Mouse (Mus musculus): Measurements from ENCODE around the gene Atp6v0e. TPM values are rescaled to one million over a fixed set of nuclear protein-coding genes. Genes with fewer than 3 reads are reported as not detected.

The Atp6v0e gene
- polyA plus RNA-seq, 1 experiment from 2014 or later, result 99.8 TPM

DNA sequence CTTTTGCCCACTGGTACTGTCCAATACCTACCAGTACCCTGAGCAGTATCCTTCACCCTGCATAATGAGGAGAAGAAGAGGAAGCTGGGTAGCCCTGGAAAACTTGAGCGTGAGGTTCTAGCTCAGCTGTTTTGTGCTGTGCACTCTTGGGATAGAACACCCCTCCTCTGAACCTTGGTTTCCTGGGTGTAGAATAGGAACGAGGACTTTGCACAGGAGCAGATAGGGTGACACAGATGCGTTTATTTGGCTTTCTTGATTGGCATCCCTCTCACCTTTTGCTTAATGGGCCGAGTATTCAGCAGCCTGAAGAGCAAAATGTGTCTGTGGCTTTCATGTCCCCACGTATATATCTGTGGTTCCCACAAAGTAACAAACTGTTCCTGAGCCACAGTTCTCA is 41.1 kb upstream of the Atp6v0e start:
- H3K9ac ChIP-seq (ENCODE audit: low read depth, low read length), result no peak overlapping the region
- H3K4me2 ChIP-seq (ENCODE audit: low read length), result no peak overlapping the region
- no peak overlapping the region for H3K27ac ChIP-seq (ENCODE audit: low read depth, low read length)
- peaks cover 19% of the 10 kb centered on the region for H3K36me3 ChIP-seq (ENCODE audit: control insufficient read depth, insufficient read depth, low read length)
- no peaks in the 10 kb centered on the region for H3K27me3 ChIP-seq (replicated peaks; ENCODE audit: control insufficient read depth, insufficient read depth, low read length)
- no peak overlapping the region for H3K4me3 ChIP-seq (ENCODE audit: low read length)
- no peaks in the 10 kb centered on the region; the same call in 1 of the 2 replicates for H3K4me1 ChIP-seq (ENCODE audit: control insufficient read depth, insufficient read depth, low read depth, low read length)
- ATAC-seq, result no peak
- H3K9me3 ChIP-seq (ENCODE audit: control insufficient read depth, low read length), result no peaks in the 10 kb centered on the region
- 88% methylated on average over 5 of the region's 5 CpGs for WGBS

DNA sequence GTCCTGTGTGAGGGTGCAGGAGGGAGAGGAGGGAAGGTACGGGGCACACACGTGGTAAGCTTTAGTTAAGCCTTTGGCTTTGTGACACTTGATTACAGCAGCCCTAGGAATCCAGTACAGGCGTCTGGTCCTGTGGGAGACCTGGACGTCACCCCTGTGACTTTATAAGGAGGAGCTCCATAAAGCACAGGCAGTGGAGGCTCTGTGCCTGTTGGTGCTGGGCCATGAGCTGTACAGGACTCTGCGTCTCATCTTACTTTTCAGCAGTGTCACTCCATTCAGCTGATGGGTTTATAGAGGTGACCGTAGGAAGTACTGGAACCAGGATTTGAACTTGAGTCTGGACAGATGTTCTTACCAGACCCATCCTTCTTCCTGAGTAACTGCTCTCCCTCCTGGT is 39.0 kb upstream of the Atp6v0e start:
- H3K27me3 ChIP-seq (replicated peaks; ENCODE audit: control insufficient read depth, insufficient read depth, low read length), result no peaks in the 10 kb centered on the region
- H3K27ac ChIP-seq (ENCODE audit: low read depth, low read length), result no peak overlapping the region
- peaks cover 18% of the 10 kb centered on the region for H3K36me3 ChIP-seq (ENCODE audit: control insufficient read depth, insufficient read depth, low read length)
- no peak overlapping the region for H3K9ac ChIP-seq (ENCODE audit: low read depth, low read length)
- no peak overlapping the region for H3K4me3 ChIP-seq (ENCODE audit: low read length)
- WGBS, result 91% methylated on average over 6 of the region's 6 CpGs
- H3K4me1 ChIP-seq (ENCODE audit: control insufficient read depth, insufficient read depth, low read depth, low read length), result no peaks in the 10 kb centered on the region; the same call in 1 of the 2 replicates
- ATAC-seq, result no peak
- H3K9me3 ChIP-seq (ENCODE audit: control insufficient read depth, low read length), result no peaks in the 10 kb centered on the region
- H3K4me2 ChIP-seq (ENCODE audit: low read length), result no peak overlapping the region

DNA sequence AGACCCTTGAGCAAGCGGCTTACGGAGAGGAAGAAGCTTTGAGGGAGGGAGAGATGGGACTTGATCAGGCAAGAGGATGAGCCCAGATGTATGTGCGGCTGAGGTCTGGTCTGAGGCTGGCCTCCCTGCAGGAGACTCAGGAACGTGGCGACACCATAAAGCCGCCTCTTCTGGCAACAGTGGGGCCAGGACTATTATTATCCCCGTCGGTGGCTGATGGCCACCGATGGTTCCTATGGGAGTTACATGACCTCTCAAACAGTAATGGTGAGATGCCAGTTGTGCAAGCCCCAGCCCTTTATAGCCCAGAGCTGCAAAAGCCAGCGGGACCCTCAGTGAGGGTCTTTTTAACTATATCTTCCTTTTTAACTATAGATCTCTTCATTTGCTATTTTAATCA is 38.0 kb upstream of the Atp6v0e start:
- no peak overlapping the region; the same call in 1 of the 2 replicates for H3K9ac ChIP-seq (ENCODE audit: low read depth, low read length)
- no peaks in the 10 kb centered on the region for H3K27me3 ChIP-seq (replicated peaks; ENCODE audit: control insufficient read depth, insufficient read depth, low read length)
- H3K4me3 ChIP-seq (ENCODE audit: low read length), result no peak overlapping the region
- H3K36me3 ChIP-seq (ENCODE audit: control insufficient read depth, insufficient read depth, low read length), result peaks cover 27% of the 10 kb centered on the region
- no peak overlapping the region for H3K27ac ChIP-seq (ENCODE audit: low read depth, low read length)
- no peak overlapping the region for H3K4me2 ChIP-seq (ENCODE audit: low read length)
- 86% methylated on average over 10 of the region's 10 CpGs for WGBS
- H3K9me3 ChIP-seq (ENCODE audit: control insufficient read depth, low read length), result no peaks in the 10 kb centered on the region
- no peaks in the 10 kb centered on the region; the same call in 1 of the 2 replicates for H3K4me1 ChIP-seq (ENCODE audit: control insufficient read depth, insufficient read depth, low read depth, low read length)
- no peak for ATAC-seq

DNA sequence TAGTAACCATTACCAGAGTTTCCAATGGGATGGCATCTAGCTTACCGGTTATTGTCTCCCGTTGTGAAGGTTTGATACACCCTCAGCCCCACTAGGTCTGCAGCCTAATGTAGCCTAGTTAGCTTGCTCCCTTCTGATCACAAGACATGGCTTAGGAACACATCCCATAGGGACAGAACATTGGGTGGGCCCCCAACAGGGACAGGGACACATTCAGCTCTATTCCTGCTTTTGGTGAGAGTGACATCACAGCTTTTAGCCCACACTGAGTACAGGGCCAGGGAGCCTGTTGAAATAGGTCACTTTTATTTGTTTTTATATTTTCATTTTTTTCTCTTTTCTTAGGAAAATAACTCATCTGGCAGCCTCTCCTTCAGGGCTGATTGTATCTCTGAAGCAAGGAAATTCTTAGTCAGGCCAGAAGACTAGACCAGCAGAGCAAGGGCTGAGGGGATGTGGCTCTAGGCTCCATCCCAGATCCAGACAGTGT is 37.5 kb upstream of the Atp6v0e start:
- Histone ChIP-seq H3K4me3 (ENCODE audit: low read length) (no peak overlapping the region), H3K27ac (ENCODE audit: low read depth, low read length) (no peak overlapping the region), H3K36me3 (ENCODE audit: control insufficient read depth, insufficient read depth, low read length) (peaks cover 28% of the 10 kb centered on the region), H3K4me1 (ENCODE audit: control insufficient read depth, insufficient read depth, low read depth, low read length) (no peaks in the 10 kb centered on the region; the same call in 1 of the 2 replicates), H3K9me3 (ENCODE audit: control insufficient read depth, low read length) (no peaks in the 10 kb centered on the region), H3K27me3 (replicated peaks; ENCODE audit: control insufficient read depth, insufficient read depth, low read length) (no peaks in the 10 kb centered on the region), H3K4me2 (ENCODE audit: low read length) (no peak overlapping the region), H3K9ac (ENCODE audit: low read depth, low read length) (no peak overlapping the region)
- ATAC-seq, result no peak
- 94% methylated on average over 2 of the region's 2 CpGs for WGBS

DNA sequence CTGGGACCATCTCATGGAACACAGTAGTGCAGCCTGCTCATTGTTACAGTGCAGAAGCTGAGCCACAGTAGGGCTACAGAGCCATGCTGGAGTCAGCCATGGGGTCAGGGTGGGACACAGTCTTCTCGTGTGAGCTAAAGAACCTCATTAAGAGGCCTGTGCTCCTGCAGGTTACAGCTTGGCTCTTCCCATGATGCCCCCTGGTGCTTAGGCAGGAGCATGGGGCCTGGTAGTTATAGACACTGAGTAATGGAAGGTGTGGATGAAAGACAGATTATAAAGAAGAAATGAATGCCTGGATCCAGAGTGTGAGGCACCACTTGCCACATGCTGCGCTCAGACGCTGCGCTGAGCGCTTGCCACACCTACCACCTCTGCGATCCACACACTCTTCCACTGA is 34.6 kb upstream of the Atp6v0e start:
- no peaks in the 10 kb centered on the region for H3K27me3 ChIP-seq (replicated peaks; ENCODE audit: control insufficient read depth, insufficient read depth, low read length)
- no peaks in the 10 kb centered on the region for H3K9me3 ChIP-seq (ENCODE audit: control insufficient read depth, low read length)
- peaks cover 35% of the 10 kb centered on the region for H3K36me3 ChIP-seq (ENCODE audit: control insufficient read depth, insufficient read depth, low read length)
- H3K4me3 ChIP-seq (ENCODE audit: low read length), result no peak overlapping the region
- H3K4me1 ChIP-seq (ENCODE audit: control insufficient read depth, insufficient read depth, low read depth, low read length), result no peaks in the 10 kb centered on the region
- 93% methylated on average over 6 of the region's 6 CpGs for WGBS
- no peak overlapping the region for H3K27ac ChIP-seq (ENCODE audit: low read depth, low read length)
- no peak overlapping the region for H3K9ac ChIP-seq (ENCODE audit: low read depth, low read length)
- no peak overlapping the region for H3K4me2 ChIP-seq (ENCODE audit: low read length)
- no peak for ATAC-seq

DNA sequence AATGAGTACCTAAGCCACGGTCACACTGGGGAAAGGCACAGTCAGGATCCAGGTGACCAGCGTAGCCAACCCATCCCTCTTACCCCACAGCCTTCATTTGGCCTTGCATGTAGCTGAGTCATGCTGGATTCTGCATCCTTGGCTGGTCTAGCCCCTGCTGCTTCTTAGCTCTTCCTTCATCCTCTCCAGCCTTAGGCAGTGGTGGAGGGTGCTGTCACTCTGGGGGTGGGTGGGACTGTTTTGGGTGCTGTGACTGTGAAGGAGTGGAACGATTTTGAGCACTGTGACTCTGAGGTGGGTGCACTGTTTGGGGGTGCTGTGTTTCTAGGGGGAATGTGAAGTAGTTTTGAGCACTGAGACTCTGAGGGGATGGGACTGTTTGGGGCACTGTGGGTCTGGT is 34.1 kb upstream of the Atp6v0e start:
- WGBS, result 100% methylated on average over 3 of the region's 3 CpGs
- Histone ChIP-seq H3K4me2 (ENCODE audit: low read length) (no peak overlapping the region), H3K9ac (ENCODE audit: low read depth, low read length) (no peak overlapping the region), H3K36me3 (ENCODE audit: control insufficient read depth, insufficient read depth, low read length) (peaks cover 39% of the 10 kb centered on the region), H3K4me3 (ENCODE audit: low read length) (no peak overlapping the region), H3K4me1 (ENCODE audit: control insufficient read depth, insufficient read depth, low read depth, low read length) (no peaks in the 10 kb centered on the region), H3K27ac (ENCODE audit: low read depth, low read length) (no peak overlapping the region), H3K9me3 (ENCODE audit: control insufficient read depth, low read length) (no peaks in the 10 kb centered on the region), H3K27me3 (replicated peaks; ENCODE audit: control insufficient read depth, insufficient read depth, low read length) (no peaks in the 10 kb centered on the region)
- no peak for ATAC-seq

DNA sequence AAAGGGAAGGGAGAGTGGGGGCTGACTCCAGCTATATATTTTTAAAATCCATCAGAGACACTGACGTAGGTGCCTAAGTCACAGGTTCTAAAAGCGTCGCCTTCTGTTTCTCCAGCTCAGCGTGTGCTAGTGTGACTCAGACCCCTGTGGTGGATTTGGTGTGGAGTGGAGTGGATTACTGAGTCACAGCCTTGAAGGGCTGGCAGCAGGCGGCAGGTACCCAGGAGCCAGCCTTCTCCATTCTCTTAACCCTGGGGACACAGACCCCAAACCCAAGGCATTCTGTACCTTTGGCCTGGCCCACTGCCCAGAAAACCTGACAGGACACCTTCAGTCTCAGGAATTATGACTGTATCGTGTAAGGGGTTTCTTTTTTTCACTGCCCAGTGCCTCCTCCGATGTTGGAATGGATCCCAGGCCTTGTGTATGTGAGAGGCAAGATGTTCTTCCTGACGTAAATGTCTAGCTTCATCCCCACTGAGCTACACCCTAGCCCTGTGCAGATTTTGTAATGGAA is 31.2 kb upstream of the Atp6v0e start:
- H3K27me3 ChIP-seq (replicated peaks; ENCODE audit: control insufficient read depth, insufficient read depth, low read length), result no peaks in the 10 kb centered on the region
- no peak for ATAC-seq
- H3K9ac ChIP-seq (ENCODE audit: low read depth, low read length), result no peak overlapping the region
- 85% methylated on average over 8 of the region's 8 CpGs for WGBS
- peaks cover 46% of the 10 kb centered on the region for H3K36me3 ChIP-seq (ENCODE audit: control insufficient read depth, insufficient read depth, low read length)
- no peaks in the 10 kb centered on the region for H3K9me3 ChIP-seq (ENCODE audit: control insufficient read depth, low read length)
- no peak overlapping the region for H3K4me2 ChIP-seq (ENCODE audit: low read length)
- no peaks in the 10 kb centered on the region for H3K4me1 ChIP-seq (ENCODE audit: control insufficient read depth, insufficient read depth, low read depth, low read length)
- H3K4me3 ChIP-seq (ENCODE audit: low read length), result no peak overlapping the region
- no peak overlapping the region for H3K27ac ChIP-seq (ENCODE audit: low read depth, low read length)

DNA sequence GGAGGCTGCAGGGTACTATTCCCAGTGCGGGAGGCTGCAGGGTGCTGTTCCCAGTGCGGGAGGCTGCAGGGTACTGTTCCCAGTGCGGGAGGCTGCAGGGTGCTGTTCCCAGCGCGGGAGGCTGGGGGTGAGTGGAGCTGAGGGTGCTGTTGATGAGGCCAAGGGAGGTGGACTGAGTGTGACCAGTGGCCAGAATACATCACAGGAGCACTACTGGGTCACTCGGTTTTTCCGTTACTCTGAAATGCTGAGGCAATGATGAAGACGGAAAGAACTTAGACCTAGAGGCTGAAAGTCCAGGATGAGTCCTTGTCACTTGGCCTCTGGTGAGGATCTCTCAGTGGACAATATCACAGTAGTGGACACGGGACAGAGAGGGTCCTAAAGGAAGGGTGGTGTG is 29.8 kb upstream of the Atp6v0e start:
- Histone ChIP-seq H3K9ac (ENCODE audit: low read depth, low read length) (no peak overlapping the region), H3K27ac (ENCODE audit: low read depth, low read length) (no peak overlapping the region), H3K9me3 (ENCODE audit: control insufficient read depth, low read length) (no peaks in the 10 kb centered on the region), H3K4me2 (ENCODE audit: low read length) (no peak overlapping the region), H3K4me1 (ENCODE audit: control insufficient read depth, insufficient read depth, low read depth, low read length) (no peaks in the 10 kb centered on the region), H3K27me3 (replicated peaks; ENCODE audit: control insufficient read depth, insufficient read depth, low read length) (no peaks in the 10 kb centered on the region), H3K36me3 (ENCODE audit: control insufficient read depth, insufficient read depth, low read length) (peaks cover 49% of the 10 kb centered on the region), H3K4me3 (ENCODE audit: low read length) (no peak overlapping the region)
- ATAC-seq, result no peak
- WGBS, result 97% methylated on average over 9 of the region's 9 CpGs

DNA sequence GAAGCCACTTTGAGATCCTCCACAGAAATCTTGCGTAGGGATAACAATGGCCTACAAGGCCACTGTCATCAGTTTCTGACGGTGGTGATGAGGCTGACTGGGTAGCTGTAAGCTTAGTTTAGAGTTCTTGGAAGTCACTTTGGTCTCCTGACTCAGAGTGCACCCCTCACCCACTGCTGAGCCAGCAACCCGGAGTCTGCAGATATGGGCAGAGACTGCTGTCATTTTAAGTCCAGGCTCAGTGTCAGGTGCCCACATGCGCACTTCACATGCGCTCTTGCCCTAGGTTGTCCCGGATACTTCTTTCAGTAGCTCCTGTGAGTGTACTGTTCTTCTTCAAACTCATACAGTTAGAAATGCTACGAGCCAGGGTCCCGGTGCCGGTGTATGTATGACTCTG is 29.1 kb upstream of the Atp6v0e start:
- Histone ChIP-seq H3K4me2 (ENCODE audit: low read length) (no peak overlapping the region), H3K27ac (ENCODE audit: low read depth, low read length) (no peak overlapping the region), H3K4me1 (ENCODE audit: control insufficient read depth, insufficient read depth, low read depth, low read length) (no peaks in the 10 kb centered on the region), H3K9ac (ENCODE audit: low read depth, low read length) (no peak overlapping the region), H3K27me3 (replicated peaks; ENCODE audit: control insufficient read depth, insufficient read depth, low read length) (no peaks in the 10 kb centered on the region), H3K4me3 (ENCODE audit: low read length) (no peak overlapping the region), H3K36me3 (ENCODE audit: control insufficient read depth, insufficient read depth, low read length) (peaks cover 49% of the 10 kb centered on the region), H3K9me3 (ENCODE audit: control insufficient read depth, low read length) (no peaks in the 10 kb centered on the region)
- no peak for ATAC-seq
- WGBS, result 96% methylated on average over 9 of the region's 9 CpGs

DNA sequence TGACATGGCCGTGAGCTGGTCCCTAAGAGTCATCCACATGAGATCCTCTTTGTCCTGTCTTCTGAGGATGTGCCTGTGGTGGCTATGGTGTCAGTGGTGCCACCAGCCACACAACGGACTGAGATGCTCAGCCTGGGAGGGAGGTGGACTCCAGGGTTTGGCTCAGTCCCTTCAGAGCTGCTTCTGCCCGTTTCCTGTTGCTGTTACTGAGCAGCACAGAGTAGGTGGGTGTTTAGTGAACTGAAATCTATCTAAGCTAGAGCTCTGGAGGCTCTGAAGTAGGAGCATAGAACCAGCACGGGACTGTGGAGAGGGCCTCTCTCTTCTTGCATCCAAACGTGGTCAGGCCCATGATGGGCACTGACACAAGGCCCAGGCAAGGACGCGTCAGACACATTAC is 28.5 kb upstream of the Atp6v0e start:
- no peak overlapping the region for H3K4me2 ChIP-seq (ENCODE audit: low read length)
- WGBS, result 93% methylated on average over 7 of the region's 7 CpGs
- no peaks in the 10 kb centered on the region for H3K4me1 ChIP-seq (ENCODE audit: control insufficient read depth, insufficient read depth, low read depth, low read length)
- no peaks in the 10 kb centered on the region for H3K9me3 ChIP-seq (ENCODE audit: control insufficient read depth, low read length)
- no peak overlapping the region for H3K27ac ChIP-seq (ENCODE audit: low read depth, low read length)
- no peak overlapping the region for H3K9ac ChIP-seq (ENCODE audit: low read depth, low read length)
- H3K27me3 ChIP-seq (replicated peaks; ENCODE audit: control insufficient read depth, insufficient read depth, low read length), result no peaks in the 10 kb centered on the region
- H3K4me3 ChIP-seq (ENCODE audit: low read length), result no peak overlapping the region
- peaks cover 48% of the 10 kb centered on the region for H3K36me3 ChIP-seq (ENCODE audit: control insufficient read depth, insufficient read depth, low read length)
- ATAC-seq, result no peak
